Mouse (Mus musculus) kidney, adult 2 months (tissue): ENCODE measurements around the gene Mrpl34. TPM values are rescaled to one million over a fixed set of nuclear protein-coding genes. Genes with fewer than 3 reads are reported as not detected.

Experiments used
- DNase-seq: peaks from one replicate; pipeline ENCODE4 v3.0.0; 2021
- H3K27ac ChIP-seq: fragments of 200-500 bp; 2 replicates; pipeline ENCODE4 v1.5.1; 2012; ENCODE audit warnings: low read depth, low read length, control low read depth, inconsistent platforms; ENCODE audit not compliant: insufficient read depth
- H3K27me3 ChIP-seq: fragments of 200-500 bp; replicated peaks from 2 replicates; pipeline ENCODE4 v1.6.1; 2012; ENCODE audit warnings: mild to moderate bottlenecking, moderate library complexity, low read length, inconsistent platforms; ENCODE audit not compliant: control insufficient read depth, insufficient read depth
- H3K36me3 ChIP-seq: fragments of 200-500 bp; 2 replicates; pipeline ENCODE4 v1.6.1; 2012; ENCODE audit warnings: mild to moderate bottlenecking, moderate library complexity, low read length, inconsistent platforms; ENCODE audit not compliant: control insufficient read depth, insufficient read depth
- H3K4me1 ChIP-seq: fragments of 200-500 bp; 2 replicates; pipeline ENCODE4 v1.6.1; 2011; ENCODE audit warnings: low read length; ENCODE audit not compliant: control insufficient read depth, insufficient read depth
- H3K4me3 ChIP-seq: fragments of 200-500 bp; 2 replicates; pipeline ENCODE4 v1.5.1; 2011; ENCODE audit warnings: mild to moderate bottlenecking, low read depth, low read length, control low read depth; ENCODE audit not compliant: insufficient read depth
- CTCF ChIP-seq: fragments of 200-500 bp; conservative IDR thresholded peaks from 2 replicates; pipeline ENCODE4 v1.5.1; 2011; ENCODE audit warnings: low read depth, mild to moderate bottlenecking, control low read depth, low read length, moderate library complexity, mixed read lengths; ENCODE audit not compliant: insufficient read depth, insufficient read length
- POLR2A ChIP-seq: fragments of 200-500 bp; IDR thresholded peaks from one replicate; pipeline ENCODE4 v1.6.1; 2011; ENCODE audit warnings: low read depth, low read length, control low read depth
- WGBS: fragments of 180-500 bp; shearing (Covaris S2); methylation state at CpG from one replicate; pipeline ENCODE4 v1.1.7; 2018; 5-methylcytosine and 5-hydroxymethylcytosine counted together
- polyA plus RNA-seq: library from polyadenylated mRNA; depleted of rRNA; stranded (reverse); fragments of >200 nt; gene quantifications from 2 replicates; pipeline ENCODE4 v1.2.3, GENCODE M21; 2012

Gene Mrpl34
- polyA plus RNA-seq, 1 experiment, result 168 TPM

- TF ChIP-seq POLR2A (no peak), CTCF (no peak)
- WGBS, result under 1% methylated on average over 24 of the region's 24 CpGs
- Histone ChIP-seq H3K4me3 (peak overlapping the region; percentile 71), H3K4me1 (0 out of 2 replicates have a peak, but pooled peaks cover 8% of the 10 kb centered on the region), H3K27ac (no peak overlapping the region), H3K36me3 (no peaks in the 10 kb centered on the region), H3K27me3 (no peaks in the 10 kb centered on the region)
- peak; percentile 51 for DNase-seq
These were observed 4.7 kb downstream of the Mrpl34 start for GRCm38 (mm10) chr8:71469411-71469810.

- no peaks in the 10 kb centered on the region for H3K27me3 ChIP-seq
- TF ChIP-seq POLR2A (no peak), CTCF (no peak)
- H3K4me1 ChIP-seq, result 0 out of 2 replicates have a peak, but pooled peaks cover 8% of the 10 kb centered on the region
- no peak overlapping the region for H3K4me3 ChIP-seq
- H3K36me3 ChIP-seq, result no peaks in the 10 kb centered on the region
- no peak overlapping the region for H3K27ac ChIP-seq
- 74% methylated on average over 3 of the region's 3 CpGs for WGBS
- DNase-seq, result no peak
These were observed 5.6 kb downstream of the Mrpl34 start for GRCm38 (mm10) chr8:71470146-71470912.

- Histone ChIP-seq H3K27ac (no peak overlapping the region), H3K4me3 (no peak overlapping the region), H3K27me3 (no peaks in the 10 kb centered on the region), H3K36me3 (no peaks in the 10 kb centered on the region), H3K4me1 (0 out of 2 replicates have a peak, but pooled peaks cover 3% of the 10 kb centered on the region)
- DNase-seq, result no peak
- 73% methylated on average over 5 of the region's 5 CpGs for WGBS
- no peak for TF ChIP-seq CTCF
- TF ChIP-seq POLR2A, result no peak
These were observed 6.1 kb downstream of the Mrpl34 start for GRCm38 (mm10) chr8:71470913-71471255.

- Histone ChIP-seq H3K4me3 (no peak overlapping the region), H3K27me3 (no peaks in the 10 kb centered on the region), H3K36me3 (no peaks in the 10 kb centered on the region), H3K27ac (no peak overlapping the region), H3K4me1 (0 out of 2 replicates have a peak, but pooled peaks cover 3% of the 10 kb centered on the region)
- DNase-seq, result no peak
- no peak for TF ChIP-seq CTCF
- 94% methylated on average over 17 of the region's 17 CpGs for WGBS
These were observed 7.1 kb downstream of the Mrpl34 start for GRCm38 (mm10) chr8:71471861-71472260.

GRCm38 (mm10) chr8:71472601-71473386, 8.0 kb downstream of the Mrpl34 start:
- TF ChIP-seq POLR2A, result no peak
- TF ChIP-seq CTCF, result 0 out of 2 replicates have a peak, but pooled peaks have one; percentile 28
- no peaks in the 10 kb centered on the region for H3K36me3 ChIP-seq
- peaks cover 5% of the 10 kb centered on the region; the same call in 1 of the 2 replicates for H3K4me1 ChIP-seq
- no peak overlapping the region for H3K4me3 ChIP-seq
- no peak for DNase-seq
- WGBS, result 86% methylated on average over 8 of the region's 8 CpGs
- no peaks in the 10 kb centered on the region for H3K27me3 ChIP-seq
- H3K27ac ChIP-seq, result no peak overlapping the region

GRCm38 (mm10) chr8:71474344-71474743, 9.6 kb downstream of the Mrpl34 start:
- H3K27ac ChIP-seq, result no peak overlapping the region
- WGBS, result 94% methylated on average over 18 of the region's 18 CpGs

More at GRCm38 (mm10) chr8:71474344-71474743, 9.6 kb downstream of the Mrpl34 start:
- no peak for DNase-seq
- Histone ChIP-seq H3K4me3 (no peak overlapping the region), H3K27me3 (no peaks in the 10 kb centered on the region), H3K4me1 (peaks cover 5% of the 10 kb centered on the region; the same call in 1 of the 2 replicates), H3K36me3 (no peaks in the 10 kb centered on the region)
- TF ChIP-seq POLR2A (no peak), CTCF (no peak)
